ENCODE assay signal across 21 mouse cellular contexts in the genomic region with DNA sequence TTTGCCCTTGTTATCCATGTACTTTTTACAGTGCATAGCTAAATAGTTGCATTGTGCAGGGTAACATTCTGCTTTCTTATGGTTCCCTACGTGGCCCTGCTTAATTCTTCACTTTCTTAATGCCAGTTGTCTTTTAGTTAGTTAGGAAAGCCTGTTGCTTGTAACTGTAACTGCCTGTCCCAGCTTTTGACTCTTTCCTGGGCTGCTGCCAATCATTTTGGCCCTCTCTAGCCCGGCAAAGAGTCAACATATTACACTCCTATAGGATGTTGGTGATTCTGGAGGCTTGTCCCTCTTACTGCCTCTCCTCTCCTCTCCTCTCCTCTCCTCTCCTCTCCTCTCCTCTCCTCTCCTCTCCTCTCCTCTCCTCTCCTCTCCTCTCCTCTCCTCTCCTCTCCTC. TPM values are rescaled to one million over a fixed set of nuclear protein-coding genes. Genes with fewer than 3 reads are reported as not detected.
DNase-seq lines count a peak whose midpoint lies in the region; ATAC-seq lines count a peak whose summit lies in the region.
"Had no signal": no experiment of that assay in that cellular context is flagged by ENCODE, and none has a peak within 500 bp of the region (broad histone marks: within the 10 kb centered on the region; RNA-seq: fewer than 3 reads in every experiment).

No protein-coding gene starts in this region.

- H3K4me1 ChIP-seq in heart, embryonic 16.5 days (ENCODE audit: control insufficient read depth, insufficient read depth, low read length) = peaks cover 7% of the 10 kb centered on the region
- peaks cover 14% of the 10 kb centered on the region for H3K4me1 ChIP-seq in forebrain, embryonic 15.5 days
- H3K4me1 ChIP-seq in midbrain, embryonic 15.5 days = peaks cover 20% of the 10 kb centered on the region
- H3K4me1 ChIP-seq: intestine, embryonic 15.5 days; limb, embryonic 10.5 days; midbrain, embryonic 10.5 days had no signal

- 0 out of 2 replicates have a peak overlapping the region, but pooled peaks have one; percentile 12 for H3K4me2 ChIP-seq in heart, embryonic 16.5 days (ENCODE audit: low read depth, low read length)
- H3K4me2 ChIP-seq in forebrain, embryonic 15.5 days (replicated peaks) = no peak overlapping the region
- no peak overlapping the region for H3K4me2 ChIP-seq in midbrain, embryonic 15.5 days
- H3K4me2 ChIP-seq: hindbrain, embryonic 15.5 days; intestine, embryonic 15.5 days; liver, embryonic 11.5 days had no signal

- DNase-seq in heart, adult 11 months = peak; percentile 87
- DNase-seq in heart, adult 9 months (ENCODE audit: low spot score in 2 of 2) = no peak
- DNase-seq in MN1 (ENCODE audit: low spot score) = peak; percentile 53
- DNase-seq in adipocyte (ENCODE audit: low spot score) = peak; percentile 35
- DNase-seq: embryo, embryonic 11 days; kidney, postnatal 36 days; lung, adult 18-20 months; retina, postnatal 1 day; right cerebral cortex, postnatal 4 days had no signal

- no peak overlapping the region for H3K4me3 ChIP-seq in heart, embryonic 16.5 days (ENCODE audit: low read length)
- no peak overlapping the region for H3K4me3 ChIP-seq in forebrain, embryonic 15.5 days
- H3K4me3 ChIP-seq in midbrain, embryonic 15.5 days = no peak overlapping the region
- H3K4me3 ChIP-seq: hindbrain, embryonic 15.5 days; intestine, embryonic 15.5 days; left cerebral cortex, adult 2 months; limb, embryonic 10.5 days; midbrain, embryonic 10.5 days had no signal

- ATAC-seq in heart, embryonic 16.5 days (replicated peaks; ENCODE audit: extremely low read depth, insufficient read depth, low FRiP score) = no peak
- no peak for ATAC-seq in forebrain, embryonic 15.5 days (replicated peaks)
- ATAC-seq in midbrain, embryonic 15.5 days (replicated peaks) = no peak
- ATAC-seq: activated CD4-positive, CD25-positive, alpha-beta regulatory T cell, adult 4 months; intestine, embryonic 15.5 days had no signal

- 19% methylated on average over 2 of the region's 2 CpGs for WGBS in heart, embryonic 16.5 days
- WGBS in forebrain, embryonic 15.5 days = 72% methylated on average over 2 of the region's 2 CpGs
- WGBS in midbrain, embryonic 15.5 days = 68% methylated on average over 2 of the region's 2 CpGs

- H3K27me3 ChIP-seq in heart, embryonic 16.5 days (ENCODE audit: control insufficient read depth, insufficient read depth, low read length) = no peaks in the 10 kb centered on the region
- H3K27me3 ChIP-seq in forebrain, embryonic 15.5 days = no peaks in the 10 kb centered on the region
- no peaks in the 10 kb centered on the region for H3K27me3 ChIP-seq in midbrain, embryonic 15.5 days (replicated peaks)
- H3K27me3 ChIP-seq: hindbrain, embryonic 15.5 days; intestine, embryonic 15.5 days had no signal

- peak overlapping the region; percentile 20; the same call in 1 of the 2 replicates for H3K9ac ChIP-seq in heart, embryonic 16.5 days (ENCODE audit: low read length)
- H3K9ac ChIP-seq in forebrain, embryonic 15.5 days (replicated peaks) = no peak overlapping the region
- H3K9ac ChIP-seq in midbrain, embryonic 15.5 days = no peak overlapping the region
- H3K9ac ChIP-seq: hindbrain, embryonic 15.5 days; intestine, embryonic 15.5 days had no signal

- no peaks in the 10 kb centered on the region for H3K36me3 ChIP-seq in heart, embryonic 16.5 days (ENCODE audit: control insufficient read depth, insufficient read depth)
- no peaks in the 10 kb centered on the region for H3K36me3 ChIP-seq in forebrain, embryonic 15.5 days
- H3K36me3 ChIP-seq in midbrain, embryonic 15.5 days (replicated peaks) = no peaks in the 10 kb centered on the region
- H3K36me3 ChIP-seq: hindbrain, embryonic 15.5 days; intestine, embryonic 15.5 days; limb, embryonic 10.5 days; midbrain, embryonic 10.5 days had no signal

- H3K27ac ChIP-seq in heart, embryonic 16.5 days (ENCODE audit: low read length) = peak overlapping the region; percentile 85
- H3K27ac ChIP-seq in forebrain, embryonic 15.5 days (replicated peaks) = no peak overlapping the region
- H3K27ac ChIP-seq in midbrain, embryonic 15.5 days = no peak overlapping the region
- H3K27ac ChIP-seq: hindbrain, embryonic 15.5 days; intestine, embryonic 15.5 days; left cerebral cortex, adult 2 months; limb, embryonic 10.5 days; macrophage; midbrain, embryonic 10.5 days; stomach, postnatal 0 days had no signal

- H3K9me3 ChIP-seq in heart, embryonic 16.5 days (replicated peaks; ENCODE audit: control insufficient read depth, low read length) = no peaks in the 10 kb centered on the region
- no peaks in the 10 kb centered on the region for H3K9me3 ChIP-seq in forebrain, embryonic 15.5 days
- no peaks in the 10 kb centered on the region for H3K9me3 ChIP-seq in midbrain, embryonic 15.5 days
- H3K9me3 ChIP-seq: hindbrain, embryonic 15.5 days; intestine, embryonic 15.5 days; limb, embryonic 10.5 days; midbrain, embryonic 10.5 days had no signal

RNA-seq across cellular contexts. Expression of a gene that starts 7.6 kb away (rescaled TPM):
- polyA plus RNA-seq in heart, embryonic 16.5 days (2015; fragmentation: Nextera tagmentation; extraction: Ambion mirVana) = 7.5 and 8.1 TPM in 2 replicates
- 10.7 TPM in 2 replicates for polyA plus RNA-seq in forebrain, embryonic 15.5 days (2015; fragmentation: Nextera tagmentation; extraction: Ambion mirVana)
- 19.2 and 22.4 TPM in 2 replicates for polyA plus RNA-seq in midbrain, embryonic 15.5 days (2015; fragmentation: Nextera tagmentation; extraction: Ambion mirVana)
- polyA plus RNA-seq: macrophage had no signal

RNA-seq across cellular contexts. Expression of a gene that starts 51.5 kb away (rescaled TPM):
- 25.6 and 27.3 TPM in 2 replicates for polyA plus RNA-seq in heart, embryonic 16.5 days (2015; fragmentation: Nextera tagmentation; extraction: Ambion mirVana)
- polyA plus RNA-seq in forebrain, embryonic 15.5 days (2015; fragmentation: Nextera tagmentation; extraction: Ambion mirVana) = 24.1 and 27.2 TPM in 2 replicates
- polyA plus RNA-seq in midbrain, embryonic 15.5 days (2015; fragmentation: Nextera tagmentation; extraction: Ambion mirVana) = 26.1 and 28.4 TPM in 2 replicates

RNA-seq across cellular contexts. Expression of a gene that starts 51.5 kb away (rescaled TPM):
- 7.1 and 7.4 TPM in 2 replicates for polyA plus RNA-seq in heart, embryonic 16.5 days (2015; fragmentation: Nextera tagmentation; extraction: Ambion mirVana)
- 7.3 and 10.8 TPM in 2 replicates for polyA plus RNA-seq in forebrain, embryonic 15.5 days (2015; fragmentation: Nextera tagmentation; extraction: Ambion mirVana)
- 6.2 and 7.2 TPM in 2 replicates for polyA plus RNA-seq in midbrain, embryonic 15.5 days (2015; fragmentation: Nextera tagmentation; extraction: Ambion mirVana)

Comparison
In these comparisons a context has a peak if more than half of its experiments do, and no peak if none do; other contexts are left out.
1. DNase-seq: peak in heart, adult 11 months (single experiment), MN1 (single experiment) and adipocyte (single experiment); none in heart, adult 9 months (0 of 2).